Mouse (Mus musculus): ENCODE measurements around the gene Cdcp1. TPM values are rescaled to one million over a fixed set of nuclear protein-coding genes. Genes with fewer than 3 reads are reported as not detected.

The Cdcp1 gene
- polyA plus RNA-seq, 1 experiment from 2014 or later, result 1.2 TPM

- Histone ChIP-seq H3K36me3 (replicated peaks; ENCODE audit: insufficient read depth, low read length) (no peaks in the 10 kb centered on the region), H3K9me3 (ENCODE audit: low read length) (no peaks in the 10 kb centered on the region), H3K27me3 (ENCODE audit: insufficient read depth, low read length) (0 out of 2 replicates have a peak, but pooled peaks cover under 1% of the 10 kb centered on the region), H3K9ac (replicated peaks) (no peak overlapping the region), H3K4me2 (ENCODE audit: low read depth, low read length) (no peak overlapping the region), H3K4me1 (ENCODE audit: insufficient read depth) (no peaks in the 10 kb centered on the region), H3K4me3 (ENCODE audit: low read depth, low read length) (no peak overlapping the region), H3K27ac (ENCODE audit: low read depth) (peak overlapping the region; percentile 64; the same call in 1 of the 2 replicates)
- ATAC-seq, result no peak
- TF ChIP-seq CTCF (IDR thresholded peaks at IDR 0.05; ENCODE audit: low read depth) (no peak), EP300 (IDR thresholded peaks at IDR 0.05; ENCODE audit: low read depth) (no peak)
- DNase-seq, result no peak
- WGBS (ENCODE audit: insufficient replicate concordance), result 67% methylated on average over 4 of the region's 4 CpGs
Measured at GRCm38 (mm10) chr9:123238256-123239045, 22.6 kb upstream of the Cdcp1 start.

GRCm38 (mm10) chr9:123237739-123238138, 21.9 kb upstream of the Cdcp1 start:
- H3K9me3 ChIP-seq (ENCODE audit: low read length), result no peaks in the 10 kb centered on the region
- no peak overlapping the region for H3K27ac ChIP-seq (ENCODE audit: low read depth)
- no peak overlapping the region for H3K4me3 ChIP-seq (ENCODE audit: low read depth, low read length)
- H3K4me2 ChIP-seq (ENCODE audit: low read depth, low read length), result no peak overlapping the region
- H3K9ac ChIP-seq (replicated peaks), result no peak overlapping the region
- ATAC-seq (0 out of 2 replicates have a peak, but pooled peaks have one; percentile 2), DNase-seq (no peak)
- WGBS (ENCODE audit: insufficient replicate concordance), result 15% methylated on average over 2 of the region's 2 CpGs
- no peaks in the 10 kb centered on the region for H3K36me3 ChIP-seq (replicated peaks; ENCODE audit: insufficient read depth, low read length)
- H3K27me3 ChIP-seq (ENCODE audit: insufficient read depth, low read length), result no peaks in the 10 kb centered on the region
- H3K4me1 ChIP-seq (ENCODE audit: insufficient read depth), result no peaks in the 10 kb centered on the region
- no peak for TF ChIP-seq CTCF (IDR thresholded peaks at IDR 0.05; ENCODE audit: low read depth)
- no peak for TF ChIP-seq EP300 (IDR thresholded peaks at IDR 0.05; ENCODE audit: low read depth)

- TF ChIP-seq EP300 (IDR thresholded peaks at IDR 0.05; ENCODE audit: low read depth), result no peak
- TF ChIP-seq CTCF (IDR thresholded peaks at IDR 0.05; ENCODE audit: low read depth), result no peak
- Histone ChIP-seq H3K4me1 (ENCODE audit: insufficient read depth) (no peaks in the 10 kb centered on the region), H3K27ac (ENCODE audit: low read depth) (no peak overlapping the region), H3K9ac (replicated peaks) (no peak overlapping the region), H3K27me3 (ENCODE audit: insufficient read depth, low read length) (no peaks in the 10 kb centered on the region), H3K9me3 (ENCODE audit: low read length) (no peaks in the 10 kb centered on the region), H3K4me3 (ENCODE audit: low read depth, low read length) (no peak overlapping the region), H3K36me3 (replicated peaks; ENCODE audit: insufficient read depth, low read length) (no peaks in the 10 kb centered on the region), H3K4me2 (ENCODE audit: low read depth, low read length) (no peak overlapping the region)
- WGBS (ENCODE audit: insufficient replicate concordance), result 43% methylated on average over 3 of the region's 3 CpGs
- DNase-seq, result no peak
- no peak for ATAC-seq
Measured at GRCm38 (mm10) chr9:123235621-123236020, 19.8 kb upstream of the Cdcp1 start.

GRCm38 (mm10) chr9:123229826-123230225, 14.0 kb upstream of the Cdcp1 start:
- 71% methylated on average over 4 of the region's 4 CpGs for WGBS (ENCODE audit: insufficient replicate concordance)
- Histone ChIP-seq H3K27ac (ENCODE audit: low read depth) (no peak overlapping the region), H3K4me1 (ENCODE audit: insufficient read depth) (peaks cover 12% of the 10 kb centered on the region), H3K36me3 (replicated peaks; ENCODE audit: insufficient read depth, low read length) (no peaks in the 10 kb centered on the region), H3K4me2 (ENCODE audit: low read depth, low read length) (no peak overlapping the region), H3K4me3 (ENCODE audit: low read depth, low read length) (no peak overlapping the region), H3K9ac (replicated peaks) (no peak overlapping the region), H3K9me3 (ENCODE audit: low read length) (no peaks in the 10 kb centered on the region), H3K27me3 (ENCODE audit: insufficient read depth, low read length) (no peaks in the 10 kb centered on the region)
- ATAC-seq, result no peak
- TF ChIP-seq CTCF (IDR thresholded peaks at IDR 0.05; ENCODE audit: low read depth), result no peak
- no peak for TF ChIP-seq EP300 (IDR thresholded peaks at IDR 0.05; ENCODE audit: low read depth)
- no peak for DNase-seq

GRCm38 (mm10) chr9:123228671-123229070, 12.8 kb upstream of the Cdcp1 start:
- DNase-seq (no peak), ATAC-seq (no peak)
- no peak for TF ChIP-seq EP300 (IDR thresholded peaks at IDR 0.05; ENCODE audit: low read depth)
- no peak for TF ChIP-seq CTCF (IDR thresholded peaks at IDR 0.05; ENCODE audit: low read depth)
- Histone ChIP-seq H3K9me3 (ENCODE audit: low read length) (no peaks in the 10 kb centered on the region), H3K4me2 (ENCODE audit: low read depth, low read length) (no peak overlapping the region), H3K9ac (replicated peaks) (no peak overlapping the region), H3K27me3 (ENCODE audit: insufficient read depth, low read length) (no peaks in the 10 kb centered on the region), H3K4me1 (ENCODE audit: insufficient read depth) (peaks cover 22% of the 10 kb centered on the region), H3K4me3 (ENCODE audit: low read depth, low read length) (no peak overlapping the region), H3K36me3 (replicated peaks; ENCODE audit: insufficient read depth, low read length) (no peaks in the 10 kb centered on the region), H3K27ac (ENCODE audit: low read depth) (no peak overlapping the region)

GRCm38 (mm10) chr9:123227106-123227750, 11.4 kb upstream of the Cdcp1 start:
- Histone ChIP-seq H3K4me3 (ENCODE audit: low read depth, low read length) (no peak overlapping the region), H3K36me3 (replicated peaks; ENCODE audit: insufficient read depth, low read length) (no peaks in the 10 kb centered on the region), H3K4me1 (ENCODE audit: insufficient read depth) (peaks cover 22% of the 10 kb centered on the region), H3K27me3 (ENCODE audit: insufficient read depth, low read length) (no peaks in the 10 kb centered on the region), H3K27ac (ENCODE audit: low read depth) (peak overlapping the region; percentile 16; the same call in 1 of the 2 replicates), H3K9ac (replicated peaks) (no peak overlapping the region), H3K4me2 (ENCODE audit: low read depth, low read length) (peak overlapping the region; percentile 20; the same call in 1 of the 2 replicates), H3K9me3 (ENCODE audit: low read length) (no peaks in the 10 kb centered on the region)
- TF ChIP-seq CTCF (IDR thresholded peaks at IDR 0.05; ENCODE audit: low read depth), result no peak
- TF ChIP-seq EP300 (IDR thresholded peaks at IDR 0.05; ENCODE audit: low read depth), result peak; percentile 75
- 44% methylated on average over 3 of the region's 3 CpGs for WGBS (ENCODE audit: insufficient replicate concordance)
- DNase-seq (no peak), ATAC-seq (peak; percentile 80)
